Mouse (Mus musculus): ENCODE measurements around the gene Foxred1. TPM values are rescaled to one million over a fixed set of nuclear protein-coding genes. Genes with fewer than 3 reads are reported as not detected.

Foxred1 gene
- total and polyA plus RNA-seq, 3 experiments = 11.4 to 31.1 (median 11.9) TPM

DNA sequence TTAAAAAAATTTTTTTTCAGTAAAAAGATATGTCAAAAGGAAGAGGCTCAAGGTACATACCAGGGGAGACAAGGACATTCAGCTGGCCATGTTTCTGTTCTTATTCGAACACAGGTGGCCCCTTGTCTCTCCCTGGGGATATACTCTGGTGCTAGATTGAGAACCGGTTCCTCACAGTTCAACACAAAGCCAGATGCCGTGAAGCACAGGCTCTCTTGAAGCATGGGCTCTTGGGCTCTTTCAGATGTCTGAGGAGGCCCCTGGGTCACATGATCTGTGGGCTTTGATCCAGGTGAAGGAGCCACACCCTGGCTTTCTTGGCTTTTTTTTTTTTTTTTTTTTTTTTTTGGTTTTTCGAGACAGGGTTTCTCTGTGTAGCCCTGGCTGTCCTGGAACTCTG, 24.4 kb downstream of the Foxred1 start:
- DNase-seq (ENCODE audit: low spot score) (no peak), ATAC-seq (ENCODE audit: extremely low read depth, insufficient number of reproducible peaks, low FRiP score, poor library complexity, severe bottlenecking) (no peak)
- TF ChIP-seq POLR2AphosphoS5 (IDR thresholded peaks at IDR 0.05; ENCODE audit: insufficient replicate concordance, low read depth, low read length) (no peak), CTCF (IDR thresholded peaks at IDR 0.05; ENCODE audit: low read depth, low read length) (no peak), GATA2 (IDR thresholded peaks at IDR 0.05; ENCODE audit: borderline replicate concordance, low read depth, low read length) (no peak), TAL1 (conservative IDR thresholded peaks at IDR 0.05; ENCODE audit: low read depth, low read length) (no peak), GATA1 (IDR thresholded peaks at IDR 0.05; ENCODE audit: borderline replicate concordance, low read length) (no peak)
- no peaks in the 10 kb centered on the region for H3K9me3 ChIP-seq (replicated peaks)
- H3K36me3 ChIP-seq (replicated peaks) = peaks cover 54% of the 10 kb centered on the region
- H3K4me3 ChIP-seq (ENCODE audit: low read depth, low read length) = no peak overlapping the region
- H3K27me3 ChIP-seq (ENCODE audit: insufficient read depth, low read length) = no peaks in the 10 kb centered on the region
- peaks cover 9% of the 10 kb centered on the region for H3K4me1 ChIP-seq (ENCODE audit: insufficient read depth, low read depth, low read length)

DNA sequence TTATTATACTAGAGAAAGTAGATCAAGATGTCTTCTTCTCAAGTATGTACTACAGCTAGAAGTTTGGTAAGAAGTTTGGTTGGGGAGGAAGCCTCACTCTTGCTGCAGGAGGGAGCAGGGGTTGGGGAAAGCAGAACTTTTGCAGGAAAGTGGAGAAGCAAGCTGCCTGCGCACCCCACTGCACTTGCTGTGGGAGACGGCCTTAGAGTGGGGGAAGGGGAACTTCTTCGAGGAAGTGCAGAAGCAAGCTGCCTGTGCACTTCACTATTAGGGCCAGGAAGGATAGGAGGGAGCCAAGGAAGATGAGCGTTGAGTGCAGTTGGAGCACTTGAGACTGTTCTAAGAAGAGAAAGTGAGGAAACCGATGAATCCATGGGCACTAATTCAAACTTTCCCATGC, 27.5 kb downstream of the Foxred1 start:
- Histone ChIP-seq H3K27me3 (ENCODE audit: insufficient read depth, low read length) (no peaks in the 10 kb centered on the region), H3K4me3 (ENCODE audit: low read depth, low read length) (no peak overlapping the region), H3K36me3 (replicated peaks) (peaks cover 25% of the 10 kb centered on the region), H3K9me3 (replicated peaks) (no peaks in the 10 kb centered on the region), H3K4me1 (ENCODE audit: insufficient read depth, low read depth, low read length) (peaks cover 9% of the 10 kb centered on the region)
- no peak for TF ChIP-seq CTCF (IDR thresholded peaks at IDR 0.05; ENCODE audit: low read depth, low read length)
- TF ChIP-seq GATA1 (IDR thresholded peaks at IDR 0.05; ENCODE audit: borderline replicate concordance, low read length) = no peak
- TF ChIP-seq GATA2 (IDR thresholded peaks at IDR 0.05; ENCODE audit: borderline replicate concordance, low read depth, low read length) = no peak
- no peak for TF ChIP-seq TAL1 (conservative IDR thresholded peaks at IDR 0.05; ENCODE audit: low read depth, low read length)
- no peak for TF ChIP-seq POLR2AphosphoS5 (IDR thresholded peaks at IDR 0.05; ENCODE audit: insufficient replicate concordance, low read depth, low read length)
- no peak for DNase-seq (ENCODE audit: low spot score)
- ATAC-seq (ENCODE audit: extremely low read depth, insufficient number of reproducible peaks, low FRiP score, poor library complexity, severe bottlenecking) = no peak

DNA sequence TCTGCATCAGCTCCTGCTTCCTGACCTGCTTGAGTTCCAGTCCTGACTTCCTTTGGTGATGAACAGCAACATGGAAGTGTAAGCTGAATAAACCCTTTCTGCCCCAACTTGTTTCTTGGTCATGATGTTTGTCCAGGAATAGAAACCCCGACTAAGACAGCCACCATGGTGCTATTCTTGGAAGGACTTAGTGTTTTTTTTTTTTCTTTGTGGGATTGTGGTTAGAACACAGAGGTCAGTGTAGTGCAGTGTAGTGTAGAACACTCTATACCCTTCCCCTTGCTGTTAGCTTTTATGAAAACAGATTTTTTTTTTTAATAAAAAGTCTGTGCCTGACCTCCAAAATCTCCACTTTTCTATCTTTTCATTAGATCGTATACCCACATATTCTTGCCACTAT, 28.0 kb downstream of the Foxred1 start:
- H3K4me1 ChIP-seq (ENCODE audit: insufficient read depth, low read depth, low read length) = peaks cover 9% of the 10 kb centered on the region

GRCm38 (mm10) chr9:35176124-35176659, 34.7 kb downstream of the Foxred1 start:
- TF ChIP-seq POLR2AphosphoS5 (IDR thresholded peaks at IDR 0.05; ENCODE audit: insufficient replicate concordance, low read depth, low read length) = no peak
- no peak for TF ChIP-seq GATA2 (IDR thresholded peaks at IDR 0.05; ENCODE audit: borderline replicate concordance, low read depth, low read length)
- no peak for TF ChIP-seq TAL1 (conservative IDR thresholded peaks at IDR 0.05; ENCODE audit: low read depth, low read length)
- no peak for TF ChIP-seq CTCF (IDR thresholded peaks at IDR 0.05; ENCODE audit: low read depth, low read length)
- TF ChIP-seq GATA1 (IDR thresholded peaks at IDR 0.05; ENCODE audit: borderline replicate concordance, low read length) = no peak
- Histone ChIP-seq H3K36me3 (replicated peaks) (peaks cover 25% of the 10 kb centered on the region), H3K4me3 (ENCODE audit: low read depth, low read length) (peak overlapping the region; percentile 73), H3K27me3 (ENCODE audit: insufficient read depth, low read length) (no peaks in the 10 kb centered on the region), H3K9me3 (replicated peaks) (no peaks in the 10 kb centered on the region), H3K4me1 (ENCODE audit: insufficient read depth, low read depth, low read length) (peaks cover 16% of the 10 kb centered on the region)
- ATAC-seq (ENCODE audit: extremely low read depth, insufficient number of reproducible peaks, low FRiP score, poor library complexity, severe bottlenecking) (no peak), DNase-seq (ENCODE audit: low spot score) (no peak)

More for the DNA sequence above, 28.0 kb downstream of the Foxred1 start:
- H3K9me3 ChIP-seq (replicated peaks) = no peaks in the 10 kb centered on the region
- ATAC-seq (ENCODE audit: extremely low read depth, insufficient number of reproducible peaks, low FRiP score, poor library complexity, severe bottlenecking) (no peak), DNase-seq (ENCODE audit: low spot score) (no peak)
- H3K27me3 ChIP-seq (ENCODE audit: insufficient read depth, low read length) = no peaks in the 10 kb centered on the region
- TF ChIP-seq GATA2 (IDR thresholded peaks at IDR 0.05; ENCODE audit: borderline replicate concordance, low read depth, low read length) (no peak), CTCF (IDR thresholded peaks at IDR 0.05; ENCODE audit: low read depth, low read length) (no peak), GATA1 (IDR thresholded peaks at IDR 0.05; ENCODE audit: borderline replicate concordance, low read length) (no peak), POLR2AphosphoS5 (IDR thresholded peaks at IDR 0.05; ENCODE audit: insufficient replicate concordance, low read depth, low read length) (no peak), TAL1 (conservative IDR thresholded peaks at IDR 0.05; ENCODE audit: low read depth, low read length) (no peak)
- no peak overlapping the region for H3K4me3 ChIP-seq (ENCODE audit: low read depth, low read length)
- peaks cover 21% of the 10 kb centered on the region for H3K36me3 ChIP-seq (replicated peaks)

DNA sequence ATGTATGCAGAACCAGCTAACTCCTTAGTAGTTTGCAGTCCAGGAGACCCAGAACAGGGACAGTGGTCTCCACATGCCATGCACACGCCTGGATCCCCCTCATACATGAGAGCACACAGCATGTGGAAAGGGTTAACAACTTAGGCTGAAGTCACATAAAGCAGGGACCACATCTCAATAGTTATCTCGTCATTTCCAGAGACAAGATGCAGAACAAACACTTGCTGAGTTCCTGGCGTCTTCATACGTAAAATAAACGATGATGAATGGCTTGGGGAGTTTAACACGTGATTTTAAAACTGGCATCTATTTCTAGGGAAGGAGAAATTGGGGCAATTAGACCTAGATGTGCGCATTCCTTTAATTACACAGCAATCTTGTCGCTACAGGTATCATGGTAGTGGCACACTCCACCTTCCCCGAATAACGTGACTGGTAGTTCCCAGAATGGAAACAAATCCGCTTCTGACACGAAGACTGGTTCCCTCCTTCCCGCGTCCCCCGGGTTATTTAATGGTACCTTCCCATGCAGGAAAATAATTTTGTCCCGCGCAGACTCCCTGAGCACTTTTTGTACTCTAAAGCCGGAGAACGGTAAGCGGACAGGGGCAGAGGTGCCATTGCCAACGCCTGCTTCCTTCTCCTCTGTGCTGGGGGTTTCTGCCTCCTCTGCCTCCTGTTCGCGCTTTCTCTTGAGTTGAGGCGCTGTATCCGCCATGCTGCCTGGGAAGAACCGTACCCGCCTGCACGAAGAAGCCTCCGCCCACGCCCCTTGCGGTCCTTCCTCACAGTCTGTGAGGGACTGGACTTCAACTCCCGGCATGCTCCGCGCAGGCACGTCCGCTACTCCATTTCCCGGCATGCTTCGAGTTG, 35.4 kb downstream of the Foxred1 start, which contains the start of gene Dcps:
TSS of gene Dcps (minus strand) at position 811 of the 873 bp plus-strand sequence.
- DNase-seq (ENCODE audit: low spot score) (peak; percentile 66), ATAC-seq (ENCODE audit: extremely low read depth, insufficient number of reproducible peaks, low FRiP score, poor library complexity, severe bottlenecking) (peak; percentile 86)
- peaks cover 16% of the 10 kb centered on the region for H3K4me1 ChIP-seq (ENCODE audit: insufficient read depth, low read depth, low read length)
- H3K9me3 ChIP-seq (replicated peaks) = no peaks in the 10 kb centered on the region
- peaks cover 32% of the 10 kb centered on the region for H3K36me3 ChIP-seq (replicated peaks)
- H3K4me3 ChIP-seq (ENCODE audit: low read depth, low read length) = peak within 1 kb of the TSS; percentile 73
- TF ChIP-seq POLR2AphosphoS5 (IDR thresholded peaks at IDR 0.05; ENCODE audit: insufficient replicate concordance, low read depth, low read length) = no peak; the same call in 1 of the 2 replicates
- no peak for TF ChIP-seq GATA1 (IDR thresholded peaks at IDR 0.05; ENCODE audit: borderline replicate concordance, low read length)
- no peaks in the 10 kb centered on the region for H3K27me3 ChIP-seq (ENCODE audit: insufficient read depth, low read length)

DNA sequence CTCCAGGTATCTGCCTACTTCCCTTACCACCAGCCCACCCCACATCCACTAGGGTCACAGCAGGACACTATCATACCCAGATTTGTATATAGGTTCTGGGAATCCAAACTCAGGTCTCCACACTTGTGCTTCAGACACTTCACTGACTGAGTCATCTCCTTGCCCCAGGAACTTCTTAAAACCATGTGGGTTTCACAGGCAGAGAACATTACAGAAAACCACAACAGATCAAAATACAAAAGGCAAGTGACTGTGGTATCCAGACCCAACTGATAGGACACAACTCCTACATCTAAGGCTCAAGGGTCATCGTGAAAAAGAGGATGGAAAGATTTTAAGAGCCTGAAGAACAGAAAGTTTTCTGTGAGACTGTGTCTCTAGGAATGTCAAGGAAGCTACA, 37.5 kb downstream of the Foxred1 start:
- no peak for DNase-seq (ENCODE audit: low spot score)
- H3K4me1 ChIP-seq (ENCODE audit: insufficient read depth, low read depth, low read length) = peaks cover 16% of the 10 kb centered on the region
- H3K4me3 ChIP-seq (ENCODE audit: low read depth, low read length) = no peak overlapping the region
- H3K27me3 ChIP-seq (ENCODE audit: insufficient read depth, low read length) = no peaks in the 10 kb centered on the region
- TF ChIP-seq GATA2 (IDR thresholded peaks at IDR 0.05; ENCODE audit: borderline replicate concordance, low read depth, low read length) (no peak), POLR2AphosphoS5 (IDR thresholded peaks at IDR 0.05; ENCODE audit: insufficient replicate concordance, low read depth, low read length) (no peak), CTCF (IDR thresholded peaks at IDR 0.05; ENCODE audit: low read depth, low read length) (no peak), GATA1 (IDR thresholded peaks at IDR 0.05; ENCODE audit: borderline replicate concordance, low read length) (no peak), TAL1 (conservative IDR thresholded peaks at IDR 0.05; ENCODE audit: low read depth, low read length) (no peak)
- ATAC-seq (ENCODE audit: extremely low read depth, insufficient number of reproducible peaks, low FRiP score, poor library complexity, severe bottlenecking) = no peak
- peaks cover 52% of the 10 kb centered on the region for H3K36me3 ChIP-seq (replicated peaks)
- no peaks in the 10 kb centered on the region for H3K9me3 ChIP-seq (replicated peaks)
